Mouse (Mus musculus) embryonic facial prominence, embryonic 11.5 days (tissue): ENCODE results near the gene Klhl7. TPM values are rescaled to one million over a fixed set of nuclear protein-coding genes. Genes with fewer than 3 reads are reported as not detected.
A peak's percentile ranks its signal among the peaks of the same experiment; 100 is the strongest.

Source experiments
- ATAC-seq: fragments of 200-750 bp; cut with Nextera tagmentation; replicated peaks from 2 replicates; pipeline ENCODE4 v1.8.0; 2017; ENCODE audit warnings: low read depth; ENCODE audit not compliant: insufficient number of reproducible peaks, low FRiP score, low TSS enrichment
- DNase-seq: peaks from one replicate; pipeline ENCODE4 v3.0.0-alpha.2; 2015; ENCODE audit warnings: low spot score
- H3K27ac ChIP-seq: fragments of 300-500 bp; sonication (generic); replicated peaks from 2 replicates; pipeline ENCODE4 v1.5.1; 2014; ENCODE audit warnings: mild to moderate bottlenecking, low read depth, low read length, control low read depth
- H3K27me3 ChIP-seq: fragments of 300-500 bp; sonication (generic); 2 replicates; pipeline ENCODE4 v1.6.1; 2014; ENCODE audit warnings: mild to moderate bottlenecking, low read length, moderate library complexity, mixed read lengths; ENCODE audit not compliant: control insufficient read depth, insufficient read depth
- H3K36me3 ChIP-seq: fragments of 300-500 bp; sonication (generic); replicated peaks from 2 replicates; pipeline ENCODE4 v1.6.1; 2014; ENCODE audit warnings: low read depth, mild to moderate bottlenecking, low read length, moderate library complexity, mixed read lengths; ENCODE audit not compliant: control insufficient read depth, insufficient read depth
- H3K4me1 ChIP-seq: fragments of 300-500 bp; sonication (generic); 2 replicates; pipeline ENCODE4 v1.6.1; 2014; ENCODE audit warnings: low read length, mixed read lengths; ENCODE audit not compliant: control insufficient read depth, insufficient read depth
- H3K4me2 ChIP-seq: fragments of 300-500 bp; sonication (generic); 2 replicates; pipeline ENCODE4 v1.6.1; 2014; ENCODE audit warnings: low read depth, mild to moderate bottlenecking, control low read depth, low read length, moderate library complexity
- H3K4me3 ChIP-seq: fragments of 300-500 bp; sonication (generic); 2 replicates; pipeline ENCODE4 v1.5.1; 2014; ENCODE audit warnings: low read depth, low read length, control low read depth
- H3K9ac ChIP-seq: fragments of 300-500 bp; sonication (generic); replicated peaks from 2 replicates; pipeline ENCODE4 v1.6.1; 2014; ENCODE audit warnings: mild to moderate bottlenecking, control low read depth, low read length
- H3K9me3 ChIP-seq: fragments of 300-500 bp; sonication (generic); replicated peaks from 2 replicates; pipeline ENCODE4 v1.6.1; 2016; ENCODE audit warnings: mild to moderate bottlenecking, low read length, inconsistent platforms, mixed read lengths; ENCODE audit not compliant: control insufficient read depth
- WGBS: fragments of 180-500 bp; shearing (Covaris S2); extraction: QIAGEN DNeasy Blood & Tissue Kit; methylation state at CpG from one replicate; pipeline ENCODE4 v1.1.7; 2014; 5-methylcytosine and 5-hydroxymethylcytosine counted together
- polyA plus RNA-seq: library from polyadenylated mRNA; unstranded; fragments of >200 nt; fragmentation: Nextera tagmentation; extraction: Ambion mirVana; gene quantifications from 2 replicates; pipeline ENCODE4 v1.2.1, GENCODE M21; 2014

Klhl7 gene
- polyA plus RNA-seq, 1 experiment from 2014 or later = 87.5 TPM

- Histone ChIP-seq H3K4me2 (no peak overlapping the region), H3K27ac (peak overlapping the region; percentile 52; the same call in 1 of the 2 replicates), H3K9ac (peak overlapping the region; percentile 18; the same call in 1 of the 2 replicates), H3K4me3 (no peak overlapping the region), H3K27me3 (no peaks in the 10 kb centered on the region), H3K9me3 (no peaks in the 10 kb centered on the region), H3K4me1 (no peaks in the 10 kb centered on the region), H3K36me3 (no peaks in the 10 kb centered on the region)
- DNase-seq (peak; percentile 29), ATAC-seq (peak; percentile 76)
- WGBS = 60% methylated on average over 1 of the region's 1 CpGs
Measured at GRCm38 (mm10) chr5:24124175-24124574, 23.8 kb downstream of the Klhl7 start.

- Histone ChIP-seq H3K4me1 (no peaks in the 10 kb centered on the region), H3K27me3 (no peaks in the 10 kb centered on the region), H3K4me2 (no peak overlapping the region), H3K9me3 (no peaks in the 10 kb centered on the region), H3K36me3 (no peaks in the 10 kb centered on the region), H3K27ac (no peak overlapping the region; the same call in 1 of the 2 replicates), H3K9ac (no peak overlapping the region), H3K4me3 (no peak overlapping the region)
- ATAC-seq (no peak), DNase-seq (no peak)
- WGBS = 59% methylated on average over 3 of the region's 3 CpGs
Measured at GRCm38 (mm10) chr5:24124579-24125276, 24.3 kb downstream of the Klhl7 start.

GRCm38 (mm10) chr5:24125910-24126636, 25.7 kb downstream of the Klhl7 start:
- Histone ChIP-seq H3K27me3 (no peaks in the 10 kb centered on the region), H3K4me2 (no peak overlapping the region), H3K4me1 (no peaks in the 10 kb centered on the region), H3K27ac (no peak overlapping the region), H3K9ac (no peak overlapping the region), H3K4me3 (no peak overlapping the region), H3K9me3 (no peaks in the 10 kb centered on the region), H3K36me3 (no peaks in the 10 kb centered on the region)
- 67% methylated on average over 1 of the region's 1 CpGs for WGBS
- ATAC-seq = no peak
- no peak for DNase-seq

GRCm38 (mm10) chr5:24126967-24127366, 26.6 kb downstream of the Klhl7 start:
- no peak overlapping the region for H3K4me2 ChIP-seq
- no peaks in the 10 kb centered on the region for H3K9me3 ChIP-seq
- no peak for ATAC-seq
- no peaks in the 10 kb centered on the region for H3K27me3 ChIP-seq
- no peaks in the 10 kb centered on the region for H3K36me3 ChIP-seq
- no peak overlapping the region for H3K27ac ChIP-seq
- no peak for DNase-seq
- H3K4me1 ChIP-seq = no peaks in the 10 kb centered on the region
- WGBS = 72% methylated on average over 4 of the region's 4 CpGs
- no peak overlapping the region for H3K9ac ChIP-seq
- no peak overlapping the region for H3K4me3 ChIP-seq

- 96% methylated on average over 5 of the region's 5 CpGs for WGBS
- H3K9me3 ChIP-seq = no peaks in the 10 kb centered on the region
- H3K36me3 ChIP-seq = peaks cover 8% of the 10 kb centered on the region
Measured at GRCm38 (mm10) chr5:24146964-24147363, 46.6 kb downstream of the Klhl7 start.

GRCm38 (mm10) chr5:24152199-24152598, 51.8 kb downstream of the Klhl7 start:
- H3K4me2 ChIP-seq = no peak overlapping the region
- no peak overlapping the region for H3K4me3 ChIP-seq
- ATAC-seq (no peak), DNase-seq (no peak)
- no peaks in the 10 kb centered on the region for H3K27me3 ChIP-seq
- no peak overlapping the region for H3K27ac ChIP-seq
- H3K36me3 ChIP-seq = no peaks in the 10 kb centered on the region
- H3K9ac ChIP-seq = no peak overlapping the region
- no peaks in the 10 kb centered on the region for H3K9me3 ChIP-seq
- H3K4me1 ChIP-seq = no peaks in the 10 kb centered on the region

More at GRCm38 (mm10) chr5:24146964-24147363, 46.6 kb downstream of the Klhl7 start:
- H3K27ac ChIP-seq = no peak overlapping the region
- ATAC-seq = no peak
- H3K4me2 ChIP-seq = no peak overlapping the region
- no peak overlapping the region for H3K4me3 ChIP-seq
- no peaks in the 10 kb centered on the region for H3K27me3 ChIP-seq
- no peak for DNase-seq
- no peaks in the 10 kb centered on the region for H3K4me1 ChIP-seq
- no peak overlapping the region for H3K9ac ChIP-seq

GRCm38 (mm10) chr5:24156774-24157173, 56.4 kb downstream of the Klhl7 start:
- no peaks in the 10 kb centered on the region; the same call in 1 of the 2 replicates for H3K36me3 ChIP-seq
- H3K27me3 ChIP-seq = no peaks in the 10 kb centered on the region
- WGBS = 94% methylated on average over 6 of the region's 6 CpGs
- no peak overlapping the region for H3K4me2 ChIP-seq
- no peaks in the 10 kb centered on the region for H3K9me3 ChIP-seq
- DNase-seq = no peak
- ATAC-seq = no peak
- H3K4me1 ChIP-seq = no peaks in the 10 kb centered on the region
- H3K9ac ChIP-seq = no peak overlapping the region
- no peak overlapping the region for H3K4me3 ChIP-seq
- H3K27ac ChIP-seq = no peak overlapping the region

- ATAC-seq (peak; percentile 97), DNase-seq (peak; percentile 97)
- H3K4me1 ChIP-seq = no peaks in the 10 kb centered on the region
- WGBS = under 1% methylated on average over 52 of the region's 52 CpGs
- no peaks in the 10 kb centered on the region for H3K27me3 ChIP-seq
- H3K4me2 ChIP-seq = peak within 1 kb of the TSS; percentile 75
- H3K9me3 ChIP-seq = no peaks in the 10 kb centered on the region
- H3K9ac ChIP-seq = peak within 1 kb of the TSS; percentile 92
- peak within 1 kb of the TSS; percentile 86 for H3K4me3 ChIP-seq
- no peaks in the 10 kb centered on the region for H3K36me3 ChIP-seq
- H3K27ac ChIP-seq = no peak within 1 kb of the TSS; the same call in 1 of the 2 replicates
Measured at GRCm38 (mm10) chr5:24164789-24165445, 64.5 kb downstream of the Klhl7 start, which contains the start of gene Nupl2. TSS of gene Nupl2 (plus strand) at chr5:24164963.
